Mouse (Mus musculus): ENCODE data around the gene Foxr1. TPM values are rescaled to one million over a fixed set of nuclear protein-coding genes. Genes with fewer than 3 reads are reported as not detected.

Gene Foxr1
- total RNA-seq, 2 experiments from 2014 or later = not detected

- Histone ChIP-seq H3K4me3 (no peak overlapping the region), H3K27ac (no peak overlapping the region)
- no peak for TF ChIP-seq CTCF (IDR thresholded peaks at IDR 0.05)
- DNase-seq (ENCODE audit: extremely low spot score in 1 of 2, low spot score in 2 of 2) = no peak
- intact Hi-C loops (cut with DNase I) = loop anchor here (5.0 kb wide), 1 partner anchor 35 kb away; no protein-coding TSS in a partner anchor
Measured at GRCm38 (mm10) chr9:44387221-44387620, 53.7 kb downstream of the Foxr1 start.

- intact Hi-C loops (cut with DNase I) = no loop called here
- TF ChIP-seq CTCF (IDR thresholded peaks at IDR 0.05) = no peak
- no peak for DNase-seq (ENCODE audit: extremely low spot score in 1 of 2, low spot score in 2 of 2)
- H3K4me3 ChIP-seq = no peak overlapping the region
- no peak overlapping the region for H3K27ac ChIP-seq
Measured at GRCm38 (mm10) chr9:44384596-44384995, 56.3 kb downstream of the Foxr1 start.

Small RNAs within 50 kb of the gene (microRNA-seq; reads per million reads assigned to microRNA genes)
- 0.24 to 0.96 reads per million in 2 experiments for gene Mir7085

Other genes starting within 250 kb of the Foxr1 start
- gene Cbl, start 207.1 kb downstream of the Foxr1 start, total RNA-seq (2021) = 10 to 100 TPM; 59.5 to 66.3 TPM
- gene Ccdc153, start 200.5 kb downstream of the Foxr1 start, total RNA-seq (2021) = 1 to 10 TPM in 1 of 2 experiments, under 1 TPM in 1; 0.77 to 1.1 TPM
- gene Pdzd3, start 189.7 kb downstream of the Foxr1 start, total RNA-seq (2021) = 1 to 10 TPM in 1 of 2 experiments, under 1 TPM in 1; 0.50 to 1.2 TPM
- 10 to 100 TPM in 1 of 2 experiments, 1 to 10 TPM in 1; 8.7 to 13.3 TPM for gene Nlrx1, start 172.5 kb downstream of the Foxr1 start, total RNA-seq (2021)
- 10 to 100 TPM; 62.1 TPM for gene Abcg4, start 152.5 kb downstream of the Foxr1 start, total RNA-seq (2021)
- 10 to 100 TPM; 28.9 to 29.3 TPM for gene Hinfp, start 135.5 kb downstream of the Foxr1 start, total RNA-seq (2021)
- gene C2cd2l, start 120.9 kb downstream of the Foxr1 start, total RNA-seq (2021) = 100 to 1,000 TPM; 190 to 222 TPM
- gene Dpagt1, start 115.1 kb downstream of the Foxr1 start, total RNA-seq (2021) = 10 to 100 TPM; 13.8 to 14.6 TPM
- gene H2afx, start 106.4 kb downstream of the Foxr1 start, total RNA-seq (2021) = 10 to 100 TPM; 46.1 to 53.2 TPM
- gene Hmbs, start 96.9 kb downstream of the Foxr1 start, total RNA-seq (2021) = 10 to 100 TPM; 20.8 to 21.1 TPM
- 10 to 100 TPM; 52.1 to 53.1 TPM for gene Vps11, start 79.5 kb downstream of the Foxr1 start, total RNA-seq (2021)
- gene Hyou1, start 61.6 kb downstream of the Foxr1 start, total RNA-seq (2021) = 100 to 1,000 TPM; 127 to 139 TPM
- gene Slc37a4, start 44.3 kb downstream of the Foxr1 start, total RNA-seq (2021) = 10 to 100 TPM; 25.3 to 28.4 TPM
- gene Rps25, start 34.0 kb downstream of the Foxr1 start, total RNA-seq (2021) = 100 to 1,000 TPM; 644 to 664 TPM
- 10 to 100 TPM; 66.8 to 70.2 TPM for gene Trappc4, start 33.5 kb downstream of the Foxr1 start, total RNA-seq (2021)
- 10 to 100 TPM; 19.9 to 22.2 TPM for gene Ccdc84, start 22.6 kb downstream of the Foxr1 start, total RNA-seq (2021)
- gene Upk2, start 13.8 kb upstream of the Foxr1 start, total RNA-seq (2021) = not detected
- gene Bcl9l, start 41.7 kb upstream of the Foxr1 start, total RNA-seq (2021) = 10 to 100 TPM; 58.6 to 63.4 TPM
- not detected for gene Cxcr5, start 120.7 kb upstream of the Foxr1 start, total RNA-seq (2021)
- gene Ddx6, start 163.8 kb upstream of the Foxr1 start, total RNA-seq (2021) = 100 to 1,000 TPM; 145 to 148 TPM
- under 1 TPM in 1 of 2 experiments, not detected in 1; 0.16 TPM for gene Treh, start 232.1 kb upstream of the Foxr1 start, total RNA-seq (2021)